Mouse (Mus musculus): ENCODE measurements at regions not wholly inside any gene's neighbourhood (a gene's known extent, or its start where the extent isn't known, plus 50 kb on each side); places are given as distances from the start of the nearest gene placed in this dataset.

GRCm38 (mm10) chr6:31141486-31141885, 182.6 kb upstream of the Klf14 start:
- TF ChIP-seq POLR2A (IDR thresholded peaks at IDR 0.05; ENCODE audit: control insufficient read depth, low read depth, low read length) (no peak), CTCF (IDR thresholded peaks at IDR 0.05; ENCODE audit: control insufficient read depth, insufficient read depth, insufficient replicate concordance, low read depth, low read length) (no peak)
